Mouse (Mus musculus) cerebellum, adult 2 months (tissue): ENCODE measurements around the gene Sp100. TPM values are rescaled to one million over a fixed set of nuclear protein-coding genes. Genes with fewer than 3 reads are reported as not detected.
"Not testable (repeated sequence)": the region's sequence is repeated elsewhere in the genome, so short reads cannot be mapped to it uniquely, and the experiment has no call there.

Experiments used
- DNase-seq, 2 experiments: peaks; one replicate each; pipeline ENCODE4 v3.0.0; 2021
- H3K27ac ChIP-seq: fragments of 200-500 bp; 2 replicates; pipeline ENCODE4 v1.5.1; 2012; ENCODE audit warnings: low read length, control low read depth, inconsistent platforms; ENCODE audit not compliant: insufficient read depth
- H3K27me3 ChIP-seq: fragments of 200-500 bp; 2 replicates; pipeline ENCODE4 v1.6.1; 2012; ENCODE audit warnings: inconsistent platforms, mild to moderate bottlenecking, low read length, moderate library complexity; ENCODE audit not compliant: control insufficient read depth, insufficient read depth
- H3K4me1 ChIP-seq: fragments of 200-500 bp; 2 replicates; pipeline ENCODE4 v1.6.1; 2011; ENCODE audit warnings: low read length; ENCODE audit not compliant: control insufficient read depth, insufficient read depth
- H3K4me3 ChIP-seq: fragments of 200-500 bp; replicated peaks from 2 replicates; pipeline ENCODE3; 2011; ENCODE audit warnings: mild to moderate bottlenecking, low read depth, low read length, control low read depth; ENCODE audit not compliant: insufficient read depth
- CTCF ChIP-seq: fragments of 200-500 bp; IDR thresholded peaks from 2 replicates; pipeline ENCODE4 v1.5.1; 2011; ENCODE audit warnings: low read depth, mild to moderate bottlenecking, control low read depth, low read length, moderate library complexity, borderline replicate concordance; ENCODE audit not compliant: insufficient read depth
- POLR2A ChIP-seq: fragments of 200-500 bp; IDR thresholded peaks from 2 replicates; pipeline ENCODE4 v1.6.1; 2011; ENCODE audit warnings: low read length, control low read depth, borderline replicate concordance; ENCODE audit not compliant: insufficient read depth
- WGBS: fragments of 180-500 bp; shearing (Covaris S2); methylation state at CpG from one replicate; pipeline ENCODE4 v1.1.7; 2018; 5-methylcytosine and 5-hydroxymethylcytosine counted together
- polyA plus RNA-seq: library from polyadenylated mRNA; depleted of rRNA; stranded (reverse); fragments of >200 nt; gene quantifications from 2 replicates; pipeline ENCODE4 v1.2.3, GENCODE M21; 2012

Gene Sp100
- polyA plus RNA-seq, 1 experiment = 4.7 TPM

GRCm38 (mm10) chr1:85651770-85652275, 2.0 kb downstream of the Sp100 start:
- peak; percentile 10 to 13 for DNase-seq
- 43% methylated on average over 13 of the region's 13 CpGs for WGBS
- H3K4me3 ChIP-seq, H3K27ac ChIP-seq, H3K4me1 ChIP-seq, H3K27me3 ChIP-seq: not testable (repeated sequence)

DNA sequence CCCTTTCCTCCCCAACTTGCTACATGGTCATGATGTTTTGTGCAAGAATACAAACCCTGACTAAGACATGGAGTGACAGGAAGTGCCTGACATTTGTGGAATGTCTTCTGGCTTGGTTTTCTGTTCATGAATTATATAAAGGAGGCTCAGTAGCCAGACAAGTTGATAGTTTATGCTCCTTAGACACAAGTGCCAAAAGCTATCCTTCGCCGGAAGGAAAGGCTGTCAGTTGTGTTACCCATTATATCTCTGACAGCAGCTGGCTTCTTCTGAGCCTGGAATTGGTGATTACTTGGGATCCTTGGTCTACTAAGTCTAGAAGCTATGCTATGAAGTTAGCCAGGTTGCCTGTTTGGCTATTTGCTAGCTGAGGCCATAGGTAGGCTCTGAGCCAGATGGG, 7.4 kb downstream of the Sp100 start:
- not testable (repeated sequence) for H3K4me1 ChIP-seq, DNase-seq, H3K4me3 ChIP-seq, H3K27me3 ChIP-seq, H3K27ac ChIP-seq
- WGBS = 84% methylated on average over 2 of the region's 2 CpGs

GRCm38 (mm10) chr1:85664266-85664665, 14.5 kb downstream of the Sp100 start:
- H3K4me3 ChIP-seq = no peak overlapping the region
- DNase-seq = no peak
- no peak for TF ChIP-seq POLR2A
- H3K4me1 ChIP-seq = no peaks in the 10 kb centered on the region
- H3K27me3 ChIP-seq = no peaks in the 10 kb centered on the region
- H3K27ac ChIP-seq = no peak overlapping the region

DNA sequence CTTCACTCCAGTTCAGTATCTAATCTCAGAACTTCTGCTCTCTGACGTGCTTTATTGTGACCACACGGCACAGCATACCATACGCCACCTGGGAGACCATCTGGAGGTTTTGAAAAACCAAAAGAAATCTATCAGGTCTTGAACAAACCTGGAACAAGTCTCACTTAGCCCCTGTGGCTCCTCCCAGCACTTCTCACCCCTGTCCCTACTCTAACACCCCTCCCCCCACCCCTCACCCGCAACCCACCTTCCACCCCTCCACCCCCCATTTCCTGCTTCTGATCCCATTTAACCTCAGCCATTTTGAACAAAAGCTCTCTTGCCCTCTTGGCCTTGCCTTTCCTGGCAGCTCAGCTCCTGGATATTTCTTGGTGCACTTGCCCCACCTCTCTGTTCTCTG, 30.4 kb downstream of the Sp100 start:
- no peak overlapping the region for H3K4me3 ChIP-seq
- 51% methylated on average over 4 of the region's 4 CpGs for WGBS

DNA sequence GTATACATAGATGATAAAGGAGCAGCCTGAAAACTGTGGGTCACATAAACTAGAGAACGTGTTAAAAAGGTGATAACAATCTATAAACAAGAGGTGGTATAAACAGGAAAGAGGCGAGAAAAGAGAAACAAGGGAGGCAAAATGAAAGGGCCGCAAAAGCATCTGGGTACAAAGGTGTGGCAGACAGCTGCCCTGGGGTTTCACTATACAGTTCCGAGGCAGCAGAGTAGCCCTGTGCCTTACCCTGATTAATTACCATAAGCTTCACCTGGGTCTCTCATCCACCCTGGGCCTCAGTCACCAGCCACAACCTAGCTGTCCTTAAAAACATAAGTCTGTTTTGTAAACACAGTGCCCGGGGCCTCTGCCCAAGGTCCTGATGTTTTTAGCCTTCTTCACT, 36.9 kb downstream of the Sp100 start:
- no peak for DNase-seq
- H3K27ac ChIP-seq = no peak overlapping the region
- H3K4me3 ChIP-seq = no peak overlapping the region
- TF ChIP-seq POLR2A (no peak), CTCF (no peak)
- H3K27me3 ChIP-seq = no peaks in the 10 kb centered on the region
- H3K4me1 ChIP-seq = no peaks in the 10 kb centered on the region
- 80% methylated on average over 5 of the region's 5 CpGs for WGBS

More for the DNA sequence above, 30.4 kb downstream of the Sp100 start:
- Histone ChIP-seq H3K27me3 (no peaks in the 10 kb centered on the region), H3K27ac (no peak overlapping the region), H3K4me1 (no peaks in the 10 kb centered on the region)
- TF ChIP-seq CTCF (no peak), POLR2A (no peak)
- no peak for DNase-seq

GRCm38 (mm10) chr1:85687346-85687745, 37.6 kb downstream of the Sp100 start:
- no peaks in the 10 kb centered on the region for H3K27me3 ChIP-seq
- no peaks in the 10 kb centered on the region for H3K4me1 ChIP-seq
- H3K4me3 ChIP-seq = no peak overlapping the region
- no peak for DNase-seq
- H3K27ac ChIP-seq = no peak overlapping the region
- TF ChIP-seq POLR2A = no peak
- no peak for TF ChIP-seq CTCF
- WGBS = 80% methylated on average over 5 of the region's 5 CpGs

- no peak for TF ChIP-seq CTCF
- no peak for TF ChIP-seq POLR2A
- WGBS = 92% methylated on average over 3 of the region's 3 CpGs
- no peak overlapping the region for H3K27ac ChIP-seq
- no peaks in the 10 kb centered on the region for H3K27me3 ChIP-seq
- no peak overlapping the region for H3K4me3 ChIP-seq
- DNase-seq = no peak
- H3K4me1 ChIP-seq = no peaks in the 10 kb centered on the region
Measured at GRCm38 (mm10) chr1:85690544-85690943, 40.8 kb downstream of the Sp100 start.

- no peak for DNase-seq
- H3K27me3 ChIP-seq = no peaks in the 10 kb centered on the region
- H3K27ac ChIP-seq = no peak overlapping the region
- TF ChIP-seq POLR2A = no peak
- no peak overlapping the region for H3K4me3 ChIP-seq
- WGBS = 6% methylated on average over 1 of the region's 1 CpGs
- H3K4me1 ChIP-seq = no peaks in the 10 kb centered on the region
Measured at GRCm38 (mm10) chr1:85692281-85692680, 42.5 kb downstream of the Sp100 start.

GRCm38 (mm10) chr1:85693280-85693679, 43.5 kb downstream of the Sp100 start:
- 72% methylated on average over 3 of the region's 3 CpGs for WGBS
- H3K4me3 ChIP-seq = no peak overlapping the region

More at GRCm38 (mm10) chr1:85693280-85693679, 43.5 kb downstream of the Sp100 start:
- TF ChIP-seq CTCF (no peak), POLR2A (no peak)
- Histone ChIP-seq H3K27me3 (no peaks in the 10 kb centered on the region), H3K4me1 (no peaks in the 10 kb centered on the region), H3K27ac (no peak overlapping the region)
- DNase-seq = no peak
